Mouse (Mus musculus) hindbrain, embryonic 11.5 days (tissue): ENCODE data around the gene Ccno. TPM values are rescaled to one million over a fixed set of nuclear protein-coding genes. Genes with fewer than 3 reads are reported as not detected.
"Not testable (repeated sequence)": the region's sequence is repeated elsewhere in the genome, so short reads cannot be mapped to it uniquely, and the experiment has no call there.

Experiments used
- ATAC-seq: fragments of 200-750 bp; cut with Nextera tagmentation; 2 replicates; pipeline ENCODE4 v1.8.0; 2017; ENCODE audit warnings: mild to moderate bottlenecking, moderate TSS enrichment, moderate library complexity; ENCODE audit not compliant: low FRiP score
- DNase-seq: peaks from one replicate; pipeline ENCODE4 v3.0.0-alpha.2; 2015; ENCODE audit warnings: low spot score
- H3K27ac ChIP-seq: fragments of 300-500 bp; sonication (generic); 2 replicates; pipeline ENCODE4 v1.5.1; 2014; ENCODE audit warnings: mild to moderate bottlenecking, low read depth, low read length
- H3K27me3 ChIP-seq: fragments of 300-500 bp; sonication (generic); 2 replicates; pipeline ENCODE4 v1.6.1; 2014; ENCODE audit warnings: mild to moderate bottlenecking, low read length, moderate library complexity, mixed read lengths; ENCODE audit not compliant: control insufficient read depth, insufficient read depth
- H3K36me3 ChIP-seq: fragments of 300-500 bp; sonication (generic); 2 replicates; pipeline ENCODE4 v1.6.1; 2014; ENCODE audit warnings: mild to moderate bottlenecking, low read length, moderate library complexity, mixed read lengths; ENCODE audit not compliant: control insufficient read depth, insufficient read depth
- H3K4me1 ChIP-seq: fragments of 300-500 bp; sonication (generic); replicated peaks from 2 replicates; pipeline ENCODE4 v1.6.1; 2014; ENCODE audit warnings: low read length, mixed read lengths; ENCODE audit not compliant: control insufficient read depth, insufficient read depth
- H3K4me2 ChIP-seq: fragments of 300-500 bp; sonication (generic); replicated peaks from 2 replicates; pipeline ENCODE4 v1.6.1; 2014; ENCODE audit warnings: mild to moderate bottlenecking, low read depth, low read length
- H3K4me3 ChIP-seq: fragments of 300-500 bp; sonication (generic); 2 replicates; pipeline ENCODE4 v1.5.1; 2014; ENCODE audit warnings: low read depth, low read length
- H3K9ac ChIP-seq: fragments of 300-500 bp; sonication (generic); 2 replicates; pipeline ENCODE4 v1.6.1; 2014; ENCODE audit warnings: low read depth, low read length
- H3K9me3 ChIP-seq: fragments of 300-500 bp; sonication (generic); 2 replicates; pipeline ENCODE4 v1.6.1; 2016; ENCODE audit warnings: low read length; ENCODE audit not compliant: control insufficient read depth
- WGBS: fragments of 180-500 bp; shearing (Covaris S2); extraction: QIAGEN DNeasy Blood & Tissue Kit; methylation state at CpG from one replicate; pipeline ENCODE4 v1.1.7; 2014; 5-methylcytosine and 5-hydroxymethylcytosine counted together
- polyA plus RNA-seq: library from polyadenylated mRNA; unstranded; fragments of >200 nt; fragmentation: Nextera tagmentation; extraction: Ambion mirVana; gene quantifications from 2 replicates; pipeline ENCODE4 v1.2.1, GENCODE M21; 2014

The Ccno gene
- polyA plus RNA-seq, 1 experiment from 2014 or later, result 2.6 TPM

GRCm38 (mm10) chr13:112994191-112994590, 6.6 kb downstream of the Ccno start:
- H3K27ac ChIP-seq, result no peak overlapping the region
- WGBS, result under 1% methylated on average over 23 of the region's 25 CpGs
- H3K4me3 ChIP-seq, result peak overlapping the region; percentile 29
- H3K9me3 ChIP-seq, result no peaks in the 10 kb centered on the region
- H3K4me1 ChIP-seq, result peaks cover 16% of the 10 kb centered on the region
- DNase-seq, result peak; percentile 70
- H3K27me3 ChIP-seq, result peaks cover 90% of the 10 kb centered on the region
- peak; percentile 51 for ATAC-seq
- no peaks in the 10 kb centered on the region for H3K36me3 ChIP-seq
- no peak overlapping the region for H3K9ac ChIP-seq
- H3K4me2 ChIP-seq, result peak overlapping the region; percentile 42

GRCm38 (mm10) chr13:112996407-112996806, 8.8 kb downstream of the Ccno start:
- H3K9me3 ChIP-seq, result no peaks in the 10 kb centered on the region
- DNase-seq, result no peak
- whole genome bisulfite sequencing, result 64% methylated on average over 4 of the region's 4 CpGs
- no peak overlapping the region for H3K27ac ChIP-seq
- H3K4me1 ChIP-seq, result peaks cover 14% of the 10 kb centered on the region
- H3K4me3 ChIP-seq, result no peak overlapping the region
- peaks cover 78% of the 10 kb centered on the region for H3K27me3 ChIP-seq
- H3K36me3 ChIP-seq, result no peaks in the 10 kb centered on the region
- H3K9ac ChIP-seq, result no peak overlapping the region
- H3K4me2 ChIP-seq, result no peak overlapping the region
- no peak for ATAC-seq

- H3K4me2 ChIP-seq, result no peak overlapping the region
- no peaks in the 10 kb centered on the region for H3K36me3 ChIP-seq
- H3K27ac ChIP-seq, result no peak overlapping the region
- ATAC-seq, result no peak
- DNase-seq, result no peak
- no peaks in the 10 kb centered on the region for H3K9me3 ChIP-seq
- H3K4me3 ChIP-seq, result no peak overlapping the region
- peaks cover 14% of the 10 kb centered on the region for H3K4me1 ChIP-seq
- H3K27me3 ChIP-seq, result peaks cover 72% of the 10 kb centered on the region
- WGBS, result 64% methylated on average over 6 of the region's 6 CpGs
- no peak overlapping the region for H3K9ac ChIP-seq
Observed at GRCm38 (mm10) chr13:112997369-112997768, 9.8 kb downstream of the Ccno start.

DNA sequence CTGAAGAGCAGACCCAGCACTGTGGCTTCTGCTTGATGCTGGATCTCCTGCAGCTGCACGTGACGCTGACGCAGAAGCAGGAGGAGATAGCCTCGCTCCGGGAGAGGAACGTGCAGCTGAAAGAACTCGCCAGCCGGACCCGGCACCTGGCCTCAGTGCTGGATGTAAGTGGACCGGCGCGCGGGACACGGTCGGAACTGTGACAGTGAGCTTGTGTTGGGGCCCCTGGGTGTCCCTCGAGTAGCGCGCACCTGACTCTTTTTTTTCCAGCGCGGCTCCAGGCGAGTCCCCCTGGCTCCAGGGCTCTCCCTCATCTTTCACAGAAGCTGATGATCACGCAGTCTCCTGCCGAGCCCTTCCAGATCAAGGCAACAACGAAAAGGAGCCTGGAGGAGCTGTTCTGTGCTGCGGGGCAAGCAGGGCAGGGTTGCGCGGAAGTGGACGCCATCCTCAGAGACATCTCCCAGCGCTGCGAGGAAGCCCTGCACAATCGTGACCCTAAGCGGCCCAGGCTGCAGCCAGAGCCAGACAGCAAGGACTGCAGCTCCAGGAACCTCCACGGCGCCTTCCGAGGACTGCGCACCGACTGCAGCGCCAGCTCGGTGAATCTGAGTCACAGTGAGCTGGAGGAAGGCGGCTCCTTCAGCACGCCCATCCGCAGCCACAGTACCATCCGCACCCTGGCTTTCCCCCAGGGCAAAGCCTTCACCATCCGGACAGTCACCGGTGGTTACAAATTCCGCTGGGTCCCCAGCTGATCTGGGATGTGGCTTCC, 11.0 kb downstream of the Ccno start:
- peaks cover 62% of the 10 kb centered on the region for H3K27me3 ChIP-seq
- H3K36me3 ChIP-seq, result no peaks in the 10 kb centered on the region
- peak overlapping the region; percentile 34 for H3K4me3 ChIP-seq
- no peak overlapping the region for H3K27ac ChIP-seq
- peak; percentile 60 for DNase-seq
- peak; percentile 45 for ATAC-seq
- no peaks in the 10 kb centered on the region for H3K9me3 ChIP-seq
- H3K9ac ChIP-seq, result peak overlapping the region; percentile 48
- peak overlapping the region; percentile 62 for H3K4me2 ChIP-seq
- under 1% methylated on average over 46 of the region's 46 CpGs for WGBS
- peaks cover 10% of the 10 kb centered on the region; the same call in 1 of the 2 replicates for H3K4me1 ChIP-seq

GRCm38 (mm10) chr13:113000090-113000489, 12.5 kb downstream of the Ccno start:
- Histone ChIP-seq H3K4me1 (0 out of 2 replicates have a peak, but pooled peaks cover 6% of the 10 kb centered on the region), H3K27me3 (peaks cover 47% of the 10 kb centered on the region), H3K27ac (no peak overlapping the region), H3K4me2 (no peak overlapping the region), H3K9me3 (no peaks in the 10 kb centered on the region), H3K36me3 (no peaks in the 10 kb centered on the region), H3K9ac (no peak overlapping the region), H3K4me3 (no peak overlapping the region)
- no peak for ATAC-seq
- WGBS, result 83% methylated on average over 3 of the region's 3 CpGs
- no peak for DNase-seq

DNA sequence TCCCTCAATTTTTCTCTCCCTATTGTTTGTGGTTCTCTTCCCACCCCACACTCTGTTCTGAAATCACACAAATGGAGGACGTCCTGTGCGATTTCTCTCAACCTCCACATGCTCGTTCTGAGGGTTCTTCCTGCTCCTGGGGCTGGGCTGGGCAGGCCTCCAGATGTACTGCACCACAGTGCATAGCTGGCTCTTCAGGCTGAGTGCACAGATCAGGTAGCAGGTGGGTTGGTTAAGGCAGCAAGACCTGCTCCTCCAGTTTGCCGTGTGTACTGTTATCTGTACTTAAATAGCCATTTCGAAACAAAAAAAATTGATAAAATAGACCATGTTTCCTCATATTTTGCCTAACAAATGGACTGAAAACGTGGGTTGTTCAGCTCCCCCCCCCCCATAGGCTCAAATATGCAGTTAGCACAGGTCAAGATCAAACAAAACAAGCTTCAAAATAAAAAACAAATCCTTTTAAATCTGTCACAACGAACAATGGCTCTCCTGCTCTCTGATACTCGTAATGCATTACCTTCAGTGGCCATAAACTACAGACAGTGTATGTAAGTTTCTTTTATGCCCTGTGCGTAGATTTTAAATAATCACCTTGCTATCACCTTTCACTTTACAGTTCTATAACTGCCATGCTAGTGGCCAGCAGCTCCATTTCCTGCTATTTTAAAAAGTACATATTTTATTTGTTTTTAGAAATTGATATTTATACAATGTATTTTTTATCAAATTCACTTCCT, 13.1 kb downstream of the Ccno start:
- Histone ChIP-seq H3K4me1 (0 out of 2 replicates have a peak, but pooled peaks cover 6% of the 10 kb centered on the region), H3K9ac (no peak overlapping the region), H3K36me3 (no peaks in the 10 kb centered on the region), H3K27ac (no peak overlapping the region), H3K4me2 (no peak overlapping the region), H3K27me3 (peaks cover 43% of the 10 kb centered on the region), H3K9me3 (no peaks in the 10 kb centered on the region), H3K4me3 (no peak overlapping the region)
- 74% methylated on average over 9 of the region's 9 CpGs for WGBS
- ATAC-seq (no peak), DNase-seq (no peak)

GRCm38 (mm10) chr13:113012683-113013082, 25.1 kb downstream of the Ccno start:
- Histone ChIP-seq H3K9me3 (no peaks in the 10 kb centered on the region), H3K36me3 (no peaks in the 10 kb centered on the region), H3K9ac (no peak overlapping the region), H3K27ac (no peak overlapping the region), H3K4me2 (no peak overlapping the region), H3K4me3 (no peak overlapping the region), H3K27me3 (no peaks in the 10 kb centered on the region), H3K4me1 (no peaks in the 10 kb centered on the region)
- ATAC-seq (no peak), DNase-seq (no peak)
- WGBS, result 84% methylated on average over 6 of the region's 6 CpGs

DNA sequence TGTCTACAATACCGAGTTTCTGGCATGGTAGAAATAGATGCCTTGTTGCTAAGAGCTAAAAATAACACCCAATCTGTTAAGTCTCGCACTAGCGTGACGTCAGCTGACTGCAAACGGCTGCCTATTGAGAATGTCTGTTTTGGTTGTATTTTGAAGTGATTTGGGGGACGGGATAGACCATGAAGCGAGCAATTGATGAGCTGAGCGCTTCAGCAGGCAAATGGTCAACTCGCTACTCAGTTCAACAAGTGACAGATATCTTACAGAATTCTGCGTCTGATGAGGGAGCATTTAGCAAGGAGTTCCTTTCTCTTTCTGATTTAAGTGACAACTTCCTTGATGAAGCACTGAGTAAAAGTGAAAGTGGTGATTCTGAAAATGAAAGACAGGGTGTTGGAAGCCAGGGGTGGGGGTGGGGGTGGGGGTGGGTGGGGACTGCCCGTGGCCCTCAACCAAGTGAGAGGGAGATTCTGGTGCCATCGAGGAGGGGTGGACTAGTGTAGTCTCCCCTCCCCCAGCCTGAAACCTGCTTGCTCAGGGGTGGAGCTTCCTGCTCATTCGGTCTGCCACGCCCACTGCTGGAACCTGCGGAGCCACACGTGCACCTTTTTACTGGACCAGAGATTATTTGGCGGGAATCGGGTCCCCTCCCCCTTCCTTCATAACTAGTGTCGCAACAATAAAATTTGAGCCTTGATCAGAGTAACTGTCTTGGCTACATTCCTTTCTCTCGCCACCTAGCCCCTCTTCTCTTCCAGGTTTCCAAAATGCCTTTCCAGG, 25.8 kb downstream of the Ccno start:
- not testable (repeated sequence) for H3K4me2 ChIP-seq, H3K4me3 ChIP-seq, H3K9me3 ChIP-seq, ATAC-seq, H3K4me1 ChIP-seq, DNase-seq, H3K27ac ChIP-seq, H3K36me3 ChIP-seq, H3K9ac ChIP-seq, H3K27me3 ChIP-seq
- WGBS, result 60% methylated on average over 17 of the region's 20 CpGs
